Comparison of ENCODE assay signal across 9 mouse cellular contexts in genomic region chr11:84525421-84526274, GRCm38 (mm10). TPM values are rescaled to one million over a fixed set of nuclear protein-coding genes. Genes with fewer than 3 reads are reported as not detected.
DNase-seq lines count a peak whose midpoint lies in the region; ATAC-seq and TF ChIP-seq lines count a peak whose summit lies in the region.
"Had no signal": no experiment of that assay in that cellular context is flagged by ENCODE, and none has a peak within 500 bp of the region (broad histone marks: within the 10 kb centered on the region; RNA-seq: fewer than 3 reads in every experiment).

Gene Lhx1 (minus strand): TSS chr11:84525535.

- peaks cover 55% of the 10 kb centered on the region for H3K4me1 ChIP-seq in heart, embryonic 10.5 days
- H3K4me1 ChIP-seq in forebrain, embryonic 13.5 days = peaks cover 51% of the 10 kb centered on the region
- peaks cover 43% of the 10 kb centered on the region for H3K4me1 ChIP-seq in midbrain, embryonic 15.5 days

- under 1% methylated on average over 64 of the region's 64 CpGs for WGBS in heart, embryonic 10.5 days
- WGBS in forebrain, embryonic 13.5 days = under 1% methylated on average over 64 of the region's 64 CpGs
- WGBS in midbrain, embryonic 15.5 days = under 1% methylated on average over 64 of the region's 64 CpGs

- ATAC-seq in forebrain, embryonic 13.5 days = peak; percentile 74
- ATAC-seq in midbrain, embryonic 15.5 days (replicated peaks) = peak; percentile 90
- no peak for ATAC-seq in inflammation-experienced regulatory T-cells, adult 6 months

- peak; percentile 87 for DNase-seq in heart, embryonic 10.5 days (ENCODE audit: low spot score)
- no peak for DNase-seq in heart, postnatal 14 days
- DNase-seq in brain, embryonic 14.5 days (ENCODE audit: low read depth) = peak; percentile 94
- peak; percentile 88 for DNase-seq in kidney, adult 8-10 months
- DNase-seq in left cerebral cortex, postnatal 14 days (ENCODE audit: low spot score in 2 of 2) = no peak

- H3K27ac ChIP-seq in heart, embryonic 10.5 days = 0 out of 2 replicates have a peak within 1 kb of the TSS, but pooled peaks have one; percentile 29
- no peak within 1 kb of the TSS; the same call in 1 of the 2 replicates for H3K27ac ChIP-seq in forebrain, embryonic 13.5 days
- peak within 1 kb of the TSS; percentile 86 for H3K27ac ChIP-seq in midbrain, embryonic 15.5 days

- H3K9me3 ChIP-seq in heart, embryonic 10.5 days = no peaks in the 10 kb centered on the region
- no peaks in the 10 kb centered on the region for H3K9me3 ChIP-seq in forebrain, embryonic 13.5 days (replicated peaks)
- no peaks in the 10 kb centered on the region for H3K9me3 ChIP-seq in midbrain, embryonic 15.5 days

- H3K36me3 ChIP-seq in heart, embryonic 10.5 days = no peaks in the 10 kb centered on the region
- no peaks in the 10 kb centered on the region for H3K36me3 ChIP-seq in forebrain, embryonic 13.5 days (ENCODE audit: poor library complexity, severe bottlenecking)
- no peaks in the 10 kb centered on the region for H3K36me3 ChIP-seq in midbrain, embryonic 15.5 days (replicated peaks)

- intact Hi-C loops in heart, postnatal 14 days (cut with DNase I) = no loop called here
- intact Hi-C loops in left cerebral cortex, postnatal 14 days (cut with DNase I) = loop anchor here (5.0 kb wide), 1 partner anchor 197 kb away; no protein-coding TSS in a partner anchor

- H3K4me3 ChIP-seq in heart, embryonic 10.5 days = peak within 1 kb of the TSS; percentile 73
- peak within 1 kb of the TSS; percentile 46 for H3K4me3 ChIP-seq in forebrain, embryonic 13.5 days
- H3K4me3 ChIP-seq in midbrain, embryonic 15.5 days = peak within 1 kb of the TSS; percentile 56

- peak within 1 kb of the TSS; percentile 70 for H3K4me2 ChIP-seq in forebrain, embryonic 13.5 days
- H3K4me2 ChIP-seq in midbrain, embryonic 15.5 days = peak within 1 kb of the TSS; percentile 65

- peaks cover 100% of the 10 kb centered on the region for H3K27me3 ChIP-seq in heart, embryonic 10.5 days (ENCODE audit: insufficient read depth, poor library complexity, severe bottlenecking)
- peaks cover 100% of the 10 kb centered on the region for H3K27me3 ChIP-seq in forebrain, embryonic 13.5 days
- peaks cover 58% of the 10 kb centered on the region for H3K27me3 ChIP-seq in midbrain, embryonic 15.5 days (replicated peaks)

- TF ChIP-seq CTCF in brain, embryonic 14.5 days (IDR thresholded peaks at IDR 0.05; ENCODE audit: borderline replicate concordance, extremely low read depth, insufficient read depth, insufficient read length) = 0 out of 2 replicates have a peak, but pooled peaks have one; percentile 12

- peak; percentile 52; the same call in 1 of the 2 replicates for TF ChIP-seq POLR2A in brain, embryonic 14.5 days (IDR thresholded peaks at IDR 0.05; ENCODE audit: borderline replicate concordance, extremely low read depth, insufficient read depth, insufficient read length, poor library complexity, severe bottlenecking)

- H3K9ac ChIP-seq in forebrain, embryonic 13.5 days = peak within 1 kb of the TSS; percentile 55
- peak within 1 kb of the TSS; percentile 70 for H3K9ac ChIP-seq in midbrain, embryonic 15.5 days

RNA-seq across cellular contexts. Expression of gene Lhx1, which starts in this region (rescaled TPM):
- 0.09 TPM in 1 of 2 replicates, not detected in the other for polyA plus RNA-seq in heart, embryonic 10.5 days (2016; fragmentation: Nextera tagmentation; extraction: Ambion mirVana)
- not detected for total RNA-seq in heart, postnatal 14 days (2021)
- polyA plus RNA-seq in brain, embryonic 14.5 days (2012; rRNA removed) = 36.2 and 64.4 TPM in 2 replicates
- 7.6 and 8.2 TPM in 2 replicates for polyA plus RNA-seq in forebrain, embryonic 13.5 days (2015; fragmentation: Nextera tagmentation; extraction: Ambion mirVana)
- 36.8 and 43.3 TPM in 2 replicates for polyA plus RNA-seq in midbrain, embryonic 15.5 days (2015; fragmentation: Nextera tagmentation; extraction: Ambion mirVana)
- not detected for polyA plus RNA-seq in inflammation-experienced regulatory T-cells, adult 6 months (2017; shearing (Covaris generic))
- under 1 TPM; 0.13 to 0.15 TPM for total RNA-seq in left cerebral cortex, postnatal 14 days (2021)
- total RNA-seq: MEL had no signal

Comparison
In these comparisons a context has a peak if more than half of its experiments do, and no peak if none do; other contexts are left out.
1. Peak in DNase-seq, H3K4me3 ChIP-seq and H3K27ac ChIP-seq in heart, embryonic 10.5 days; RNA of the gene not detected or under 1 TPM.
2. DNase-seq: peak in brain, embryonic 14.5 days (single experiment) and kidney, adult 8-10 months (2 of 2); none in heart, postnatal 14 days (0 of 2) and left cerebral cortex, postnatal 14 days (0 of 2).
3. Peak in every context shown above with its lines, with median percentiles within 50 percentile points of each other: H3K4me3 ChIP-seq.